Mouse (Mus musculus): ENCODE data around the gene Nr1i3. TPM values are rescaled to one million over a fixed set of nuclear protein-coding genes. Genes with fewer than 3 reads are reported as not detected.

The Nr1i3 gene
- polyA plus RNA-seq, 1 experiment from 2014 or later: 0.25 TPM

DNA sequence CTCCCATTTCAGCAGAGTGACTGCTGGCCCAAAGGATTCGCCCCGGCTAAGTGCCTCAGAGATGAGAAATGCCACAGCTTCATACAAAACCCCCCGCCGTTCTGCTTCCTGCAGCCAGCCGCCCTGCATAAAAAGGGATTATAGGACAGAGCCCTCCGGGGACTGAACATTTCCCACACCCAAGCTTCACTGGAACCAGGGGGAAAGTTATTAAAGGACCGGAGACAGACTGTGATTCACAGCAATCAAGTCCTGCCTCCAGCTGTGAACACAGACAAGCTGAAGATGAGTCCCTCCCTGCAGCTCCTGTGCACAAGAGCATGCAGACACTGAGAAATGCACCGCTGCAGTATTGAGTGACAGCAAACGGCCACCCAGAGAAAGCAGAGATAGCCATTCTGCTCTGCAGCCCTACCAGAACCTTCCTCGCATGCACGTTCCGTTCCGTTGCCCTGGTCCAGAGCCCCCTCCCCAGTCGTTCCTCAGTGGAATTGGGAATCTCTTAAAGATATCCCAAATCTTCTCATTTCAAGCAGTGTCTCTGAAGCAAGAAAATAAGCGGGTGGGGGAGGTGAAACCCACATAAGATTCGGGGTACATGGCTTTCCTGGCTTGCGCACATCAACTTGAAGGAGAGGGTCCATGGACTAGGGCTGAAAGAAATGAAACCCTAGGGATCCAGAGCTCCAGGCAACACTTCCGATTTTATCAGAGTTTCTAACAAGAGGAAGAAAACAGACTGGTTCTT is 20.5 kb upstream of the Nr1i3 start:
- TF ChIP-seq EP300 (optimal IDR thresholded peaks at IDR 0.05): no peak
- TF ChIP-seq CTCF (IDR thresholded peaks at IDR 0.05; ENCODE audit: low read depth): no peak
- Histone ChIP-seq H3K4me2 (replicated peaks; ENCODE audit: low read depth) (peak overlapping the region; percentile 39), H3K4me1 (replicated peaks; ENCODE audit: control insufficient read depth, insufficient read depth) (peaks cover 8% of the 10 kb centered on the region), H3K9ac (ENCODE audit: low read length) (no peak overlapping the region; the same call in 1 of the 2 replicates), H3K27ac (replicated peaks) (no peak overlapping the region), H3K36me3 (ENCODE audit: control insufficient read depth, insufficient read depth, low read length) (no peaks in the 10 kb centered on the region), H3K9me3 (ENCODE audit: control insufficient read depth, low read length) (no peaks in the 10 kb centered on the region), H3K4me3 (ENCODE audit: low read depth, low read length) (peak overlapping the region; percentile 16), H3K27me3 (ENCODE audit: control insufficient read depth, insufficient read depth, low read length) (no peaks in the 10 kb centered on the region)
- ATAC-seq (ENCODE audit: low FRiP score, low TSS enrichment) (no peak), DNase-seq (ENCODE audit: low spot score) (no peak)
- 14% methylated on average over 18 of the region's 18 CpGs for WGBS

- Histone ChIP-seq H3K4me1 (replicated peaks; ENCODE audit: control insufficient read depth, insufficient read depth) (peaks cover 8% of the 10 kb centered on the region), H3K4me2 (replicated peaks; ENCODE audit: low read depth) (peak overlapping the region; percentile 73), H3K9me3 (ENCODE audit: control insufficient read depth, low read length) (no peaks in the 10 kb centered on the region), H3K9ac (ENCODE audit: low read length) (no peak overlapping the region), H3K36me3 (ENCODE audit: control insufficient read depth, insufficient read depth, low read length) (no peaks in the 10 kb centered on the region), H3K4me3 (ENCODE audit: low read depth, low read length) (no peak overlapping the region), H3K27ac (replicated peaks) (no peak overlapping the region), H3K27me3 (ENCODE audit: control insufficient read depth, insufficient read depth, low read length) (no peaks in the 10 kb centered on the region)
- no peak for TF ChIP-seq EP300 (optimal IDR thresholded peaks at IDR 0.05)
- no peak for TF ChIP-seq CTCF (IDR thresholded peaks at IDR 0.05; ENCODE audit: low read depth)
- WGBS: 41% methylated on average over 11 of the region's 11 CpGs
- DNase-seq (ENCODE audit: low spot score) (no peak), ATAC-seq (ENCODE audit: low FRiP score, low TSS enrichment) (no peak)
Observed at GRCm38 (mm10) chr1:171193911-171194830, 19.6 kb upstream of the Nr1i3 start.

DNA sequence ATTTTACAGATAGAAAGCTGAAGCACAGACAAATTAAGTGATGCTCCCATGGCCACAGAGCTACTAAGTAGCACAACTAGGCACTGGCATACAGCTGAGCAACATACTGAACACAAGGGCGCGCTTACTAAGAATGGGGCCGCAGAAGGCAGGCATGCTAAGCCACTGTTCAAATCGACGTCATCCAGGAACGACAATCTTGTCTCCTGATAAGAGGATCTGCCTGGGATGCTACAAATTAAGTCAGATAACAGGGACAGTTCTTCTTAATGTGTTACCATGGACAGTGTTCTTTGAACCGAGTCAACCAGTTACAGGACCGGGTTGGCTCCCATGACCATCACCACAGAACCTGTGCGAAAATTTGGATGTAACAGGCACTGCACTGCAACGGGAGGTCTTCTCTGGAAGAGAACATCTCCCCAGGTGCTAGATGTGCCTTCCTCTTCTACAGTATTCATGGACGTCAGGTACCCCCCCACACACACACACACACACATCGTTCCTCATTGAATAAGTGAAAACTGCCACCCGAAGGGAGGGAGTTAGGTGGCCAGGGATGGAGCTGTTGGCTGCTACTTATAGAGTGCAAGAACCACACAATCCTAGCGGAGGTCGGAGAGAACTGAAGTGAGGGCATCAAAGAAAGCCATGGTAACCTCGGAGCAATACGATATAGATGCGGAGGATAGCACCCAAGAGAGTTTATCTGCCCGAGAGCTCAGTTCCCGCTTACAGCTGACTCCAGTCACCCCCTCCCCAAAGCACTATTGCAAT is 18.5 kb upstream of the Nr1i3 start:
- ATAC-seq (ENCODE audit: low FRiP score, low TSS enrichment): no peak
- no peak for DNase-seq (ENCODE audit: low spot score)
- Histone ChIP-seq H3K9me3 (ENCODE audit: control insufficient read depth, low read length) (no peaks in the 10 kb centered on the region), H3K36me3 (ENCODE audit: control insufficient read depth, insufficient read depth, low read length) (no peaks in the 10 kb centered on the region), H3K4me1 (replicated peaks; ENCODE audit: control insufficient read depth, insufficient read depth) (peaks cover 4% of the 10 kb centered on the region), H3K4me3 (ENCODE audit: low read depth, low read length) (peak overlapping the region; percentile 58), H3K4me2 (replicated peaks; ENCODE audit: low read depth) (peak overlapping the region; percentile 73), H3K9ac (ENCODE audit: low read length) (peak overlapping the region; percentile 62), H3K27me3 (ENCODE audit: control insufficient read depth, insufficient read depth, low read length) (no peaks in the 10 kb centered on the region), H3K27ac (replicated peaks) (0 out of 2 replicates have a peak overlapping the region, but pooled peaks have one; percentile 8)
- WGBS: 21% methylated on average over 20 of the region's 20 CpGs
- TF ChIP-seq CTCF (IDR thresholded peaks at IDR 0.05; ENCODE audit: low read depth): 0 out of 2 replicates have a peak, but pooled peaks have one; percentile 3
- no peak for TF ChIP-seq EP300 (optimal IDR thresholded peaks at IDR 0.05)

DNA sequence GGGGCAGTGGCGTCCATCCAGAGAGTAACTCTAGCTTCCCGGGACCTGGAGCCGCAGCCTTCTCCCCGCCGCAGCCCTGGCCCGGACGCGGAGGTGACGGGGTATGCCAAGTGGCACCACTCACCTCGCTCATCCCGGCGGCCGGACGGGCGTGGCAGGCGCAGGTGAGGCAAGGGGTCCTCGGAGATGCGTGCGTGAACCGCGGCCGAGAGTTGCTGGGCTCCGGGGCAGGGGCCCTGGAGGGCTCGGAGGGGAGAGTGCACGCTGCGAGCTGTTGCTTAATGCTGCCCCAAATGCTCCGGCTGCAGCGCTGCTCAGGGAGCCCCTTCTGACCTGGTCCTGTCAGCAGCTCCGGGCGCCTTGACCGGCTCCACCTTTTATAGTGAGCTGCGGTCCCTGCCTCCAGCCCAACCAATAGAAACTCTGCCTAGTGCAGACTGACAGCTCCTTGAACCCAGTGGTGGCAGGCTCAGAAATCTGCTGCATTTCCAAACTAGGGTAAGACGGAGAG is 17.8 kb upstream of the Nr1i3 start, which contains the start of gene Pcp4l1:
TSS of gene Pcp4l1 (minus strand) at position 382 of the 511 bp plus-strand sequence.
- 0 out of 2 replicates have a peak within 1 kb of the TSS, but pooled peaks have one; percentile 8 for H3K27ac ChIP-seq (replicated peaks)
- H3K36me3 ChIP-seq (ENCODE audit: control insufficient read depth, insufficient read depth, low read length): no peaks in the 10 kb centered on the region
- peak; percentile 87 for ATAC-seq (ENCODE audit: low FRiP score, low TSS enrichment)
- under 1% methylated on average over 33 of the region's 33 CpGs for WGBS
- H3K4me1 ChIP-seq (replicated peaks; ENCODE audit: control insufficient read depth, insufficient read depth): peaks cover 4% of the 10 kb centered on the region
- H3K27me3 ChIP-seq (ENCODE audit: control insufficient read depth, insufficient read depth, low read length): no peaks in the 10 kb centered on the region
- peak within 1 kb of the TSS; percentile 73 for H3K4me2 ChIP-seq (replicated peaks; ENCODE audit: low read depth)
- DNase-seq (ENCODE audit: low spot score): peak; percentile 64
- H3K9ac ChIP-seq (ENCODE audit: low read length): peak within 1 kb of the TSS; percentile 62
- H3K4me3 ChIP-seq (ENCODE audit: low read depth, low read length): peak within 1 kb of the TSS; percentile 58
- H3K9me3 ChIP-seq (ENCODE audit: control insufficient read depth, low read length): no peaks in the 10 kb centered on the region
- TF ChIP-seq CTCF (IDR thresholded peaks at IDR 0.05; ENCODE audit: low read depth): no peak
- no peak for TF ChIP-seq EP300 (optimal IDR thresholded peaks at IDR 0.05)

DNA sequence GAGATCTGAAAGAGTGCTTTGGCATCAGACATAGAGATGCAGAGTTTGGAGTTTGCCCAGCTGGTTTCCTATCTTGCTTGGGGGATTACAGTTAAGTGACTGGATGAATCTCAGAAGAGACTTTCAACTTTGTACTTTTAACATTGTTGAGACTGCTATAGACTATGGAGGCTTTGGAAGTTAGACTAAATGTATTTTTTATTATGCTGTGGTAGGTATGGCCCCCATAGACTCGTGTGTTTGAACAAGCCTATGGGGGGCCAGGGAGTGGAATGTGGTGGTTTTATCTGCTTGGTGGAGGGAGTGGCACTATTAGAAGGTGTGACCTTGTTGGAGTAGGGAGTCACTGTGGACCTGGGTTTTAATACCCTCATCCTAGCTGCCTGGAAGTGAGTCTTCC is 14.2 kb upstream of the Nr1i3 start:
- Histone ChIP-seq H3K9me3 (ENCODE audit: control insufficient read depth, low read length) (no peaks in the 10 kb centered on the region), H3K4me3 (ENCODE audit: low read depth, low read length) (no peak overlapping the region), H3K36me3 (ENCODE audit: control insufficient read depth, insufficient read depth, low read length) (no peaks in the 10 kb centered on the region), H3K4me1 (replicated peaks; ENCODE audit: control insufficient read depth, insufficient read depth) (peaks cover 4% of the 10 kb centered on the region), H3K4me2 (replicated peaks; ENCODE audit: low read depth) (no peak overlapping the region), H3K27me3 (ENCODE audit: control insufficient read depth, insufficient read depth, low read length) (no peaks in the 10 kb centered on the region), H3K9ac (ENCODE audit: low read length) (no peak overlapping the region), H3K27ac (replicated peaks) (no peak overlapping the region)
- TF ChIP-seq EP300 (optimal IDR thresholded peaks at IDR 0.05): no peak
- DNase-seq (ENCODE audit: low spot score) (no peak), ATAC-seq (ENCODE audit: low FRiP score, low TSS enrichment) (no peak)
- WGBS: 16% methylated on average over 1 of the region's 1 CpGs

Data from stomach, postnatal 0 days (tissue).